Mouse (Mus musculus) midbrain, embryonic 15.5 days (tissue): ENCODE results near the gene Cd34. TPM values are rescaled to one million over a fixed set of nuclear protein-coding genes. Genes with fewer than 3 reads are reported as not detected.
A peak's percentile ranks its signal among the peaks of the same experiment; 100 is the strongest.

Source experiments
- ATAC-seq: fragments of 200-750 bp; cut with Nextera tagmentation; replicated peaks from 2 replicates; pipeline ENCODE4 v1.8.0; 2017; ENCODE audit warnings: moderate TSS enrichment
- H3K27ac ChIP-seq: fragments of 300-500 bp; sonication (generic); 2 replicates; pipeline ENCODE4 v1.5.1; 2015; ENCODE audit warnings: mild to moderate bottlenecking, inconsistent platforms
- H3K27me3 ChIP-seq: fragments of 300-500 bp; sonication (generic); replicated peaks from 2 replicates; pipeline ENCODE4 v1.6.1; 2015; ENCODE audit warnings: inconsistent platforms
- H3K36me3 ChIP-seq: fragments of 300-500 bp; sonication (generic); replicated peaks from 2 replicates; pipeline ENCODE4 v1.6.1; 2015; ENCODE audit warnings: inconsistent platforms
- H3K4me1 ChIP-seq: fragments of 300-500 bp; sonication (generic); 2 replicates; pipeline ENCODE4 v1.6.1; 2015; ENCODE audit warnings: inconsistent platforms
- H3K4me2 ChIP-seq: fragments of 300-500 bp; sonication (generic); 2 replicates; pipeline ENCODE4 v1.6.1; 2015; ENCODE audit warnings: inconsistent platforms, mild to moderate bottlenecking, moderate library complexity
- H3K4me3 ChIP-seq: fragments of 300-500 bp; sonication (generic); 2 replicates; pipeline ENCODE4 v1.5.1; 2015; ENCODE audit warnings: mild to moderate bottlenecking, inconsistent platforms
- H3K9ac ChIP-seq: fragments of 300-500 bp; sonication (generic); 2 replicates; pipeline ENCODE4 v1.6.1; 2015; ENCODE audit warnings: mild to moderate bottlenecking, inconsistent platforms
- H3K9me3 ChIP-seq: fragments of 300-500 bp; sonication (generic); 2 replicates; pipeline ENCODE4 v1.6.1; 2016; ENCODE audit warnings: inconsistent platforms
- WGBS: fragments of 180-500 bp; shearing (Covaris S2); methylation state at CpG from one replicate; pipeline ENCODE4 v1.1.7; 2015; ENCODE audit warnings: mixed read lengths; 5-methylcytosine and 5-hydroxymethylcytosine counted together
- polyA plus RNA-seq: library from polyadenylated mRNA; unstranded; fragments of >200 nt; fragmentation: Nextera tagmentation; extraction: Ambion mirVana; gene quantifications from 2 replicates; pipeline ENCODE4 v1.2.1, GENCODE M21; 2015

Cd34 gene
- polyA plus RNA-seq = 28.0 TPM in 2 replicates

DNA sequence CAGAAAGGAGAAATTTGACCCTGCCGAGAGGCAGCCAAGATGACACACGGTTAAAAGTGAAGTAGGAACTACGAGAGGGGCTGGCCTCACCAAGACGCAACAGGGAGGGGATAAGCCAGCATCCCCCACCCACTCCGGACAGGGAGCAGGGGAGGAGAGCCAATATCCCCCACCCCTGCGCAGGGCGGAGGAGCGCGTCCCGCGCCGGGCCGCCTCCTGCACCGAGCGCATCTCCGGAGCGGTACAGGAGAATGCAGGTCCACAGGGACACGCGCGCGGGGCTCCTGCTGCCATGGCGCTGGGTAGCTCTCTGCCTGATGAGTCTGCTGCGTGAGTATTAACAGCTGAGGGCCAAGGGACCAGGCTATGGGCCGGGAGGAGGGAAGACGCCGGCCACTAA is at the start of gene Cd34:
Cd34 (plus strand) TSS at position 105 of the 400 bp plus-strand sequence.
- Histone ChIP-seq H3K36me3 (no peaks in the 10 kb centered on the region), H3K27me3 (0 out of 2 replicates have a peak, but pooled peaks cover 2% of the 10 kb centered on the region), H3K9me3 (no peaks in the 10 kb centered on the region), H3K4me3 (peak within 1 kb of the TSS; percentile 43), H3K27ac (no peak within 1 kb of the TSS), H3K4me1 (peaks cover 8% of the 10 kb centered on the region), H3K9ac (peak within 1 kb of the TSS; percentile 48), H3K4me2 (peak within 1 kb of the TSS; percentile 93)
- under 1% methylated on average over 26 of the region's 26 CpGs for WGBS
- ATAC-seq = peak; percentile 39; the same call in 1 of the 2 replicates

- H3K36me3 ChIP-seq = no peaks in the 10 kb centered on the region
- H3K9me3 ChIP-seq = no peaks in the 10 kb centered on the region
- 71% methylated on average over 1 of the region's 1 CpGs for WGBS
- H3K27me3 ChIP-seq = no peaks in the 10 kb centered on the region; the same call in 1 of the 2 replicates
- ATAC-seq = no peak
- no peak overlapping the region for H3K4me3 ChIP-seq
- H3K9ac ChIP-seq = no peak overlapping the region
- no peak overlapping the region for H3K27ac ChIP-seq
- H3K4me1 ChIP-seq = no peaks in the 10 kb centered on the region
- no peak overlapping the region for H3K4me2 ChIP-seq
Observed at GRCm38 (mm10) chr1:194894513-194894912, 44.1 kb upstream of the Cd34 start.

GRCm38 (mm10) chr1:194895287-194895686 is 43.3 kb upstream of the Cd34 start:
- no peaks in the 10 kb centered on the region; the same call in 1 of the 2 replicates for H3K27me3 ChIP-seq
- no peak for ATAC-seq
- no peak overlapping the region for H3K27ac ChIP-seq
- H3K36me3 ChIP-seq = no peaks in the 10 kb centered on the region
- 81% methylated on average over 3 of the region's 3 CpGs for WGBS
- H3K4me2 ChIP-seq = no peak overlapping the region
- no peaks in the 10 kb centered on the region for H3K4me1 ChIP-seq
- H3K9me3 ChIP-seq = no peaks in the 10 kb centered on the region
- H3K9ac ChIP-seq = no peak overlapping the region
- no peak overlapping the region for H3K4me3 ChIP-seq

DNA sequence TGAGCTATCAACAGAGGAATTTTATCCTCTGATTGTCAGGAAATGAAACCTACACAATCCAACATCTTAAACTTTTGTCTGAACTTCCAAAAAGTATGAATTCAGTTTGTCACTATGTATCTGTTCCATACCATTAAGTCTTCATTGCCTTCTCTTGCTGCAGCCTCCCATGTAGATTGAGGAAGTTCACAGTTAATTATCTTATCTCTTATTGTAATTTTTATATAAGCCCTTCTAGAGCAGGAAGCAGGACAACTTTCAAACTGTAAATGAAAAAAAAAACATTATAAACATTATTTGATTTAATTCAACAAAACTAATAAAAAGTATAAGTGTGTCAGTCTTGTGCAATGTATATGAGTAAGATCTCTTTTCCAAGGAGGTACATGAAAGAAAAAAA is 37.5 kb upstream of the Cd34 start:
- Histone ChIP-seq H3K36me3 (no peaks in the 10 kb centered on the region), H3K9ac (no peak overlapping the region), H3K4me1 (no peaks in the 10 kb centered on the region), H3K4me3 (no peak overlapping the region), H3K9me3 (no peaks in the 10 kb centered on the region), H3K27ac (no peak overlapping the region), H3K4me2 (no peak overlapping the region), H3K27me3 (no peaks in the 10 kb centered on the region)
- no peak for ATAC-seq

DNA sequence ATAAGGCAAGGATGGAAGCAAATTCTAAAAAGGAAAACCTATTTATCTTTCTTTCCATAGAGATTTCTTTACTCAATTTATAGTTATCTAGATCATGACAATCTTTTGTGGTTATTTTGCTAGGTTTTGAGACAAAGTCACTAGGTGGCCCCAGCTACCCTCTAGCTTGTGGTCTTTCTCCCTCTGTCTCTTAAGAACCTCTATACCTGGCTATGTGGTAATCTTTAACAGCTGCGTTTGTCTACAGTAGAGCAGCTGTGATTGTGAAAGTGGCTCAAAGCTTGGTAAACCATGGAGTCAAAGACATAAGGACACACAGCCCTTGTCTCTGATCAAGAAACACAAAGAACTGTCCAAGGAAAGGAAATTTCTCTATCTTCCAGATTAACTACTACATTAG is 36.8 kb upstream of the Cd34 start:
- Histone ChIP-seq H3K9me3 (no peaks in the 10 kb centered on the region), H3K9ac (no peak overlapping the region), H3K36me3 (no peaks in the 10 kb centered on the region), H3K27ac (no peak overlapping the region), H3K4me1 (no peaks in the 10 kb centered on the region), H3K4me3 (no peak overlapping the region), H3K27me3 (no peaks in the 10 kb centered on the region), H3K4me2 (no peak overlapping the region)
- 75% methylated on average over 1 of the region's 1 CpGs for WGBS
- no peak for ATAC-seq

GRCm38 (mm10) chr1:194908956-194909355 is 29.7 kb upstream of the Cd34 start:
- no peaks in the 10 kb centered on the region for H3K36me3 ChIP-seq

DNA sequence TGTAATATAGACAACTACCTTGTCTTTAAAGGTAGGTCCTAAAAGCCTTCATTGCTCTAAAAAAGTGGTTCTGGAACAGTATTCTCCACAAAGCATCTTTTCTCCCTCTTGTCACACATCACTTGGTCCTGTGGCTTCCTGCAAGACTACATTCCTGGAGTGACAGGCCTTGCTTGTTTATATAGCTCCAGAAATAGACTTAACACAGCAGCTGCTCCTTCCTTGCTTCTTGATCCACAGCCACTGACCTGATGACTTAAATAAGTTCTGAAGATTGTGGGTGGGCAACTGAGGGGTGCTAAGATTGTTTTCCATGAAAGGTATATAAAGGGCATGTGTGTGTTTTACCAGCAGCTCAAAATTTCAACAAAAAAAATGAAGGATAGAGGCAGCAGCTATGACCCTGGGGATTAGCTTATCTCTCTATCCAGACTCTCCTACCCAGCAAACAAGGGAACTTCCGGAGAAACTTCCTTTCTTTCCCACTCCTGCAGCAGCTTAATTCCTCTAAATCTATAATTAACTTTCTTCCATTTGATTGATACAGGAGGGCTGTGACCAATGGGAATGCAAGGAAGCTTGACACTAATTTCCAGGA is 12.8 kb upstream of the Cd34 start:
- H3K27me3 ChIP-seq = no peaks in the 10 kb centered on the region
- WGBS = 41% methylated on average over 1 of the region's 1 CpGs
- no peaks in the 10 kb centered on the region for H3K36me3 ChIP-seq

More at GRCm38 (mm10) chr1:194908956-194909355, 29.7 kb upstream of the Cd34 start:
- Histone ChIP-seq H3K4me2 (no peak overlapping the region), H3K4me3 (no peak overlapping the region), H3K27me3 (no peaks in the 10 kb centered on the region), H3K9me3 (no peaks in the 10 kb centered on the region), H3K27ac (no peak overlapping the region), H3K4me1 (no peaks in the 10 kb centered on the region), H3K9ac (no peak overlapping the region)
- no peak for ATAC-seq

GRCm38 (mm10) chr1:194927887-194928286 is 10.7 kb upstream of the Cd34 start:
- Histone ChIP-seq H3K27ac (no peak overlapping the region), H3K4me2 (no peak overlapping the region), H3K9ac (no peak overlapping the region), H3K27me3 (no peaks in the 10 kb centered on the region), H3K9me3 (no peaks in the 10 kb centered on the region), H3K36me3 (no peaks in the 10 kb centered on the region), H3K4me1 (no peaks in the 10 kb centered on the region), H3K4me3 (no peak overlapping the region)
- 68% methylated on average over 3 of the region's 3 CpGs for WGBS
- no peak for ATAC-seq

More for the DNA sequence above, 12.8 kb upstream of the Cd34 start:
- no peak overlapping the region for H3K4me2 ChIP-seq
- no peaks in the 10 kb centered on the region for H3K9me3 ChIP-seq
- no peak overlapping the region for H3K9ac ChIP-seq
- no peak overlapping the region for H3K4me3 ChIP-seq
- H3K4me1 ChIP-seq = no peaks in the 10 kb centered on the region
- no peak for ATAC-seq
- no peak overlapping the region for H3K27ac ChIP-seq

DNA sequence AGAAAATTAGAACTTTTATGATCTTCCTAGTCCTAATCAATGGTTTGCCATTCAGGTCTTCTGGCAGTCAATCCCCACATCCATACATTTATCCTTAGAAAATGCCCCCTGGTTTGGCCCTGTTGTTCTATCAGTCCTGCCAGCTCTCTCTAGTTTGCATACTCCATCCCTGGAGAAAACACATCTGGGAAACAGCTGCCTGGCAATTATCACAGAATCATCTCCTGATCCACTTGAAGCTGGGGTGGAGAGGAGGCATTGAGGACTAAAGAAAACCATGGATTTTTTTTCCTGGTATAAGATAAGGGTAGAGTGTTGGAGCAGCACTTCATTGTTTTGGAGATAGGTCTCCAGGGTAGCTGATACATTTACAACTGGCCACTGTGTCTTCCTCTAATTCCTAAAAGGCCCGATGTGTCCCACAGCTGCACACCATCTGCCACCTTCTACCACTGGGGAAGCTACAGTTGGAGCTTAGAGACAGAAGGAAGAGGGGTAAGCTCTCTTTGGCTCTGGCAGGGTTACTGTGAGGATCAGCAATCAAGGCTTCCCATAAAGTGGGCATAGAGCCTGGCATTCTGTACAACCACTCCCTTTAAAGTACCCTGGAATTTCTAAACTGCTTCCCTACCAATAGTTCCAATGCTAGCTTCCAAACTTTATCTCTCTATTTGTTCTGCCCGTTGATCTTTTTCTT is 9.2 kb upstream of the Cd34 start:
- H3K27me3 ChIP-seq = no peaks in the 10 kb centered on the region
- H3K36me3 ChIP-seq = no peaks in the 10 kb centered on the region
- H3K9me3 ChIP-seq = no peaks in the 10 kb centered on the region
- no peak for ATAC-seq
- no peaks in the 10 kb centered on the region for H3K4me1 ChIP-seq
- WGBS = 81% methylated on average over 2 of the region's 2 CpGs
- H3K27ac ChIP-seq = no peak overlapping the region
- no peak overlapping the region for H3K9ac ChIP-seq
- no peak overlapping the region for H3K4me3 ChIP-seq
- no peak overlapping the region for H3K4me2 ChIP-seq

- Histone ChIP-seq H3K27me3 (no peaks in the 10 kb centered on the region), H3K4me2 (no peak overlapping the region), H3K9ac (no peak overlapping the region), H3K27ac (no peak overlapping the region), H3K4me3 (no peak overlapping the region), H3K4me1 (no peaks in the 10 kb centered on the region), H3K9me3 (no peaks in the 10 kb centered on the region), H3K36me3 (no peaks in the 10 kb centered on the region)
- ATAC-seq = no peak
- 67% methylated on average over 1 of the region's 1 CpGs for WGBS
Observed at GRCm38 (mm10) chr1:194929972-194930355, 8.7 kb upstream of the Cd34 start.

DNA sequence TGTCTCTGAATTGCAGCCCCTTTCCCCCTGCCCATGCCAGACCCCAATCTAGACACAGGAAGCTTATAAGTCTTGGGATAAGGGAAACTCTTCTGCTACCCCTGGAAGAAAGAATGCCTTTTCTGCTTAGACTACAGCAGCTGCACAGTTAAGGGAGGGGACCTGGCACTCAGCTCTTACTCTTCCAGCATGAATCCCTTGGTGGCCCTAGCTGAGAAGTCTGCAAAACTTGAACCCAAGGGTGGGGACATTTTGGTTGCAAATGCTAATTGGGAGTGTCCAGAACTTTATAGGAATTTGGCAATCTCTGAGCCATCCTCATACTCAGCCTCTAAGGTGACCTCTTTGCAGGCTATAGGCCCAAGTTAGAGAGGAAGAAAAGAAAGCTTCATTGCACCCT is 7.9 kb upstream of the Cd34 start:
- Histone ChIP-seq H3K9me3 (no peaks in the 10 kb centered on the region), H3K9ac (no peak overlapping the region), H3K27ac (no peak overlapping the region), H3K36me3 (no peaks in the 10 kb centered on the region), H3K4me1 (no peaks in the 10 kb centered on the region), H3K27me3 (no peaks in the 10 kb centered on the region), H3K4me2 (no peak overlapping the region), H3K4me3 (no peak overlapping the region)
- no peak for ATAC-seq

DNA sequence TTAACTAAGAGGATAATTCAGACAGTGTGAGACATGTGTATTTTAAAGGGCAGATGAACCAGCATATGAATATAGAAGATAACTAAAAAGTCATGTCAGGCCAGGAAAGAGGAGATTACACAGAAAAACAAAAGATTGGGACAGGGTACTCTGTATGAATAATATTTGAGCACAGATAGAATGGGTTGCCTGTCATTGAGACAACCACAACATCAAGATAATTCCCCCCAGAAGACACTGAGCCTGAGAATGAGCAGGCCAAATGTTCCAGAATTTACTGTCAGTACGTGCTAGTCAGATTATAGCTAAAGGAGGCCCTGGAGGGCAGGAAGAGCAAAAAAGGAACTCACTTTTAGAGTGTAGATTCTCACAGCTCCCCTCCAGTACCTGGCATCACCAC is 3.3 kb upstream of the Cd34 start:
- H3K9ac ChIP-seq = no peak overlapping the region
- H3K9me3 ChIP-seq = no peaks in the 10 kb centered on the region
- no peaks in the 10 kb centered on the region for H3K36me3 ChIP-seq
- H3K4me3 ChIP-seq = no peak overlapping the region
- peaks cover 8% of the 10 kb centered on the region for H3K4me1 ChIP-seq
- 53% methylated on average over 1 of the region's 1 CpGs for WGBS
- ATAC-seq = no peak
- no peak overlapping the region for H3K27ac ChIP-seq
- no peak overlapping the region for H3K4me2 ChIP-seq
- 0 out of 2 replicates have a peak, but pooled peaks cover 2% of the 10 kb centered on the region for H3K27me3 ChIP-seq

- ATAC-seq = no peak
- H3K27ac ChIP-seq = no peak overlapping the region
- H3K4me2 ChIP-seq = no peak overlapping the region
- H3K9me3 ChIP-seq = no peaks in the 10 kb centered on the region
- H3K4me3 ChIP-seq = no peak overlapping the region
- peaks cover 8% of the 10 kb centered on the region for H3K4me1 ChIP-seq
- 0 out of 2 replicates have a peak, but pooled peaks cover 2% of the 10 kb centered on the region for H3K27me3 ChIP-seq
- no peak overlapping the region for H3K9ac ChIP-seq
- H3K36me3 ChIP-seq = no peaks in the 10 kb centered on the region
Observed at GRCm38 (mm10) chr1:194941528-194941927, 2.9 kb downstream of the Cd34 start.
